Mouse (Mus musculus) brain, embryonic 14.5 days (tissue): ENCODE data around the gene Cenpi. TPM values are rescaled to one million over a fixed set of nuclear protein-coding genes. Genes with fewer than 3 reads are reported as not detected.

Experiments
- DNase-seq: peaks from one replicate; pipeline ENCODE4 v3.0.0-alpha.2; 2011; ENCODE audit warnings: low read depth
- CTCF ChIP-seq: fragments of 200-500 bp; IDR thresholded peaks from 2 replicates; pipeline ENCODE4 v1.5.1; 2012; ENCODE audit warnings: inconsistent platforms, mild to moderate bottlenecking, moderate library complexity, borderline replicate concordance; ENCODE audit not compliant: insufficient read depth, insufficient read length; ENCODE audit errors: extremely low read depth
- POLR2A ChIP-seq: fragments of 200-500 bp; IDR thresholded peaks from 2 replicates; pipeline ENCODE4 v1.6.1; 2012; ENCODE audit warnings: mild to moderate bottlenecking, inconsistent platforms, borderline replicate concordance; ENCODE audit not compliant: poor library complexity, insufficient read depth, insufficient read length, severe bottlenecking; ENCODE audit errors: extremely low read depth
- polyA plus RNA-seq: library from polyadenylated mRNA; depleted of rRNA; stranded (reverse); fragments of >200 nt; gene quantifications from 2 replicates; pipeline ENCODE4 v1.2.3, GENCODE M21; 2012; rRNA removed

Gene Cenpi
- polyA plus RNA-seq, result 5.6 and 10.9 TPM in 2 replicates

GRCm38 (mm10) chrX:134307534-134308274 lies at the start of gene Cenpi:
TSS of gene Cenpi (plus strand) at chrX:134308084.
- peak; percentile 94 for DNase-seq
- TF ChIP-seq CTCF, result peak; percentile 10; the same call in 1 of the 2 replicates
- no peak for TF ChIP-seq POLR2A

GRCm38 (mm10) chrX:134261191-134261590 lies 46.7 kb upstream of the Cenpi start:
- TF ChIP-seq POLR2A, result no peak
- TF ChIP-seq CTCF, result no peak
- DNase-seq, result peak; percentile 5

GRCm38 (mm10) chrX:134262129-134262528 lies 45.8 kb upstream of the Cenpi start:
- TF ChIP-seq POLR2A (no peak), CTCF (no peak)
- peak; percentile 64 for DNase-seq

DNA sequence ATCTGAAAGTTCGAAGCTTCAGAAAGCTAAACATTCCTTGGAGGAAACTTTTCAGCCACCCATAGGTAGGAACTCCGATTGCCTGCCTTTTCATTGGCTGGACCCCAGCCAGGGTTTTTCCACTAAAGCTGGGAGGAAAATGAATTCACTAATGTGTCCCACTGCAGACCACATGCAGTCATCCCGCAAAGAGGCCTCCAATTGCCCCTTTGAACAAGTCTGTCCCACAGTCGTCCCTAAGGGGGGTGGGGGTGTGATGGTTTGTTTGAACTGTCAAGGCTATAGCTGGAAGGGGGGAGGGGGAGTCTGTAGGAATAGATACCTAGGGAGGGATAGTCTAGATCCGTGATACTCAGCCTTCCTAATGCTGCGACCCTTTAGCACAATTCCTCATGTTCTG lies 32.2 kb upstream of the Cenpi start:
- no peak for TF ChIP-seq CTCF
- no peak for TF ChIP-seq POLR2A
- peak; percentile 58 for DNase-seq

DNA sequence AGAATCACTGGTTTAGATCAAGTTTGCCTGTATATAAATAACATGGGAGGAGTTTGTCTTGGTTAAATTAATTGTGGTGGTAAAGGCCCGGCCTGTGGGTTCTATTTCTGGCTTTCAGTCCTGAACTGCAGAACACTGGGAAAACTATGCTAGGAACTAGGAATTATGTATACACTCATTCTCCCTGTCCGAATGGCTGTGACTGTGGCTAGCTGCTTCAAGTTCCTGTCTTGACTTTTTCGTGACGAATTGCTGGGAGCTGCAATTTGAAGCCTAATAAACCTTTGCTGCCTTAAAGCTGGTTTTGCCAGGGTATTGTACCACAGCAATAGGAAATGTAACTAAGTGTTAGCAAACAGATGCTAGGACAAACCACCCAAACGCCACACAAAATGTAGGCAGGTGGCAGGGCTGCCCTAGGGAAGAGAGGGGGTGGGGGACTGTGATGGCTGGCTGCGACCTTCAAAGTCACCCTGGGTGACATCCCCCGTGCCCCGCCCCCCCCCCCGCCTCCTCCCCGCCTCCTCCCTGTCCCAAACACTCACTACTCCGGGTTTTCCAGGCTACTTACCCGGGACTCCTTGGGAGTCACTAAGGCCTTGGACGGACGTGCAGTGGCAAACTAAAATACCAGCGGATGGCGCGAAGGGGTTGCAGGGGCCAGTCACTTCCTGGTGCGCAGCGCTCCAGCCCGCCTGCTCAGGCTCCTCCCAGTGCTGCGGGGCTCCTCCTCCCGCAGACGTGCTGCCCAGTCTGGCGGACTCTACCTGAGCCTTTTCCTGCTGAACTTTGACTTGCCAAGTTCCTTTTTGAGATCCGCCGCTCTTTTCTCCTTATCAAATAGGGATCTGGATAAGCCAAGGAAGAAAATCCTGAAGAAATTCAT lies 31.4 kb upstream of the Cenpi start, which contains the start of gene Trmt2b:
Gene Trmt2b (minus strand): TSS at position 710 of the 886 bp plus-strand sequence.
- peak; percentile 72 for DNase-seq
- TF ChIP-seq POLR2A (no peak), CTCF (no peak)

DNA sequence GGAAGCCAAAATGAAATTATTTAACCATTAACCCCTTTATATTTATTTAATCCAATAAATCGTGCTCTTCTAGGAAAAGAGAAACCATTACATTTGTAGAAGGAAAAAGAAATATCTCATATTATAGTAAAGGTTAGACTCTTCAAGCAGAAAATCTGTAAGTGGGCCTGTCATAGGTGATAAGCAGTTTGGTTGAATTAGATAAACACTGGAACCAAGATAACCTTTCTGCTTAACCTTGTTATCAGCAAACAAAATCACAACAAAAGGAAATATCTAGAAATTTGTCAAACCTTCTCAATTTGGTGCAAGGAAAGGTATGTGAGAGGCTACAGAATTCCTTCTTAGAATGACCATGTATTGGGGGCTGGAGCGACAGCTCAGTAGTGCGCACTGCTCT lies 27.4 kb upstream of the Cenpi start:
- TF ChIP-seq CTCF (no peak), POLR2A (no peak)
- no peak for DNase-seq

DNA sequence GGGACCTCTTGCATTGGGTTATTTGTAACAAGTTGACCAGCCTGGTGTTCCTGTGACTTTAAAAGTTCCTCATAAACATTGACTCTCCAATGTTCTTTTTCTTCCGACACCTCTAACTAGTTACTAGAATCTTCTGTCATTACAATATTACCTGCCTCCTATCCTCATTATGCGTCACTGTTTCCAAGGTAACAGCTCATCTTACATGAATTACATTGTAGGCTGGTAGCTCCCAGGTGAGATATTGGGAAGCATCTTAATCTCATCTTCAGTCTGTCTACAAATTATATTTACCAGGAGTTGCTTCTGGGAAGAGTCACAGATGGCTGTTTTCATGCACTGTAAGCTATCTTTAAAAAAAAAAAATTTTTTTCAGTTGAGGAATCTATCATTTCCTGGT lies 22.8 kb upstream of the Cenpi start:
- TF ChIP-seq CTCF (no peak), POLR2A (no peak)
- peak; percentile 35 for DNase-seq

GRCm38 (mm10) chrX:134285791-134286190 lies 22.1 kb upstream of the Cenpi start:
- no peak for TF ChIP-seq POLR2A
- no peak for TF ChIP-seq CTCF
- DNase-seq, result peak; percentile 62

DNA sequence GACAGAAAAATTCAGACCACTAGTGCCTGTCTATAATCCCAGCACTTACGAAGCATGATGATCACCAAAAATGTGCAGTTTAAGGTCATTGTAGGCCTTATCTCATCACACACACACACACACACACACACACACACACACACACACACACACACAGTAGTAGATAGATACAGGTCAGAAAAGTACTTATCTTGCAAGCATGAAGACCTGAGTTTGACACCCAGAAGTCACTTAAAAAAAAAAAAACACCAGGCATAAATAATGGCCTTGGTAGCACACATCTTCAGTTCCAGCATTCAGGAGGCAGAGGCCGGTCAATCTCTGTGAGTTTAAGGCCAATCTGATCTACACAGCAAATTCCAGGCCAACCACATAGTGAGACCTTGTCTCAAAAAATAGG lies 20.6 kb upstream of the Cenpi start:
- TF ChIP-seq POLR2A, result no peak
- no peak for TF ChIP-seq CTCF
- no peak for DNase-seq

- TF ChIP-seq CTCF, result no peak
- no peak for TF ChIP-seq POLR2A
- peak; percentile 45 for DNase-seq
Observed at GRCm38 (mm10) chrX:134296301-134296700, 11.6 kb upstream of the Cenpi start.

DNA sequence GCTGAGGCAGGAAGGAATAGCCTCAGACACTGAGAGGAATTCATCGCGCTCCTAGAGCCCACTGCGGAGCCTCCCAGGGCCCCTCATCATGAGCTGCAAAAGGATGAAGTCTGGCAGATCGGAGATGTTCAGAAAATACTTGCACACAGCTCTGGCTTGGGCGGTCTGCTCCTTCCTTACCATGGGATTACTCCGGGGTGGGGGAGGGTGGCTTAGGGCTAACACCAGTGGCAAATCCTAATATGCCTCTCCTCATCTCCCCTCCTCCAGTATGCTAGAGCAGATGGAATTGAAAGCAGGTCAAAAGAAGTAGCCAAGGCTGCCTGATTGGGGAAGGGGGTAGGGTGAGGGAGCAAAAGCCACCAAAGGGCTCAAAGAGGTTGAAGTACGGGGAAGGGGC lies 11.1 kb upstream of the Cenpi start:
- DNase-seq, result no peak
- TF ChIP-seq POLR2A, result no peak
- TF ChIP-seq CTCF, result no peak
